Mouse (Mus musculus) A20 (cell line): ENCODE data around the gene Selenoo.

ENCODE experiments used
- DNase-seq: peaks from one replicate; pipeline ENCODE4 v3.0.0-alpha.2; 2011; ENCODE audit warnings: low read depth, low spot score

Gene Selenoo

GRCm38 (mm10) chr15:89148496-89149270 is 59.8 kb downstream of the Selenoo start:
- no peak for DNase-seq

GRCm38 (mm10) chr15:89149271-89150040 is 60.6 kb downstream of the Selenoo start, which contains the start of gene Mapk11:
Gene Mapk11 (minus strand): TSS chr15:89149628.
- DNase-seq: peak; percentile 74
